Mouse (Mus musculus): ENCODE results near the gene Dusp6.

Gene Dusp6

DNA sequence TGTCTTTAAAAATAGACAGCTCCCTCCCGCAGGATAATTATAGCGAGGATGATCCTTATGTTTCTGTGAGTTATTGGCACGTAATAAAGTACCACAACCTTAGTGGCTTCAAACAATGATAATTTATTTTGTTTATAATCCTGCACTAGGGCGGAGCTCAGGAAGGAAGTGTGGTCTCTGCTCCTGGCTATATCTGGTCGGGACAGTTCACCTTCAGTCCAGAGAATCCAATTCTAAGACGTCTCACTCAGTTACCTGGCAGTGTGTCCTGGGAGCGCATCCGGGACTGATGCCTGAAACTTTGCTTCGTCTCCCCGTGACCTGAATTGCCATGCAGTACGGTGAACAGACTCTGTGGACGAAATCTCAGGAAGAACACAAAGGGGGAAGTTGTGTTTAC, 10.0 kb downstream of the Dusp6 start:
- ATAC-seq (ENCODE audit: low TSS enrichment): no peak

DNA sequence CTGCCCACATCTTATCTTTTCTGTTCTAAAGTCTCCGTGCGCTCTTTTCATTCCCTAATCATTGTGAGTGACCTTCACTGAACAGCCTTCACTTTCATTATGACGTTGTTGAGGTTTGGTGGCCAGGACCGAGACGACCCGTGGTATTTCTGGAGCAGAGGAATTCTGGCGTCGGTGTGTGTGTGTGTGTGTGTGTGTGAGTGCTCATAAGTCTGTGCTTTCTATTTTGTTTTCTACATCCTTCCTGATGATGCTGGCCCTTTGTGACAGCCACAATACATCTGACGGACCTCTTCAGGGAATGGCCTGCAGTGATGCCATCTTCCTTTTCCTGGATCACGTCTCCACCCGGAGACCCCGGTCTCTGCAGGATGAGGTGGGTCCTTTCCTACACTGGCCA, 11.6 kb downstream of the Dusp6 start:
- ATAC-seq (ENCODE audit: low TSS enrichment): no peak

DNA sequence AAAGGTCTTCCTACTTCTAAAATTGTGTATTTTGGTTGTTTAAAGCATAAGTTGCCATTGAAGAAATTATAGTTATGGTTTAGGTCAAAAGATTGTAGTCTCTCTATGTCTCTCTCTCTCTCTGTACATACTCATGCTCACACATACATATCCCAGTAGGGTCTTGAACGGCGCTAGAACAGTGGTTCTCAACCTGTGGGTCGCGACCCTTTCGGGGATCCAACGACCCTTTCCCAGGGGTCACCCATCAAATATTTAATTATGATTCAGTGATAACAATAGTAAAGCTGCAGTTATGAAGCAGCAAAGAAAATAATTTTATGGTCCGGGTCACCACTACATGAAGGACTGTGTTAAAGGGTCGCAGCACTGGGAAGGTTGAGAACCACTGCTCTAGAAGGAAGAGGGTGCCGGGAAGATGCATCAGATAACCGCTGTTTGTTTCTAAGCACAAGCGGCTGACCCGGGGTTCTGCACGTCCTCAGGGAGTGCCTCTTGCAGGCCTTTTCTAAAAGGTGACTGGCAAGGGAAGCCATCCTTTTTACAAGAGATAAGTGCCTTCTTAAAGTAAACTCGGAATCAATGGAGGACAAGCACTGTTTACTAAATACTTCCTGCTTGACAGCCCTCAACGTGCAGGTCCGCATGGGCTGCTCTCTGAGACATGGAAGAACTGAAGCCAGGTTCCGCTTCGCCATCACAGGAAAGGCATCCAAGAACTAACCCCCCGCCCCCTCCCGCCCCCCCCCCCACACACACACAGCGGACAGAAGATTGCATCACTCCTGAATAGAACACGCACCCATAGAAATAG, 16.2 kb downstream of the Dusp6 start:
- ATAC-seq (ENCODE audit: low TSS enrichment): no peak

DNA sequence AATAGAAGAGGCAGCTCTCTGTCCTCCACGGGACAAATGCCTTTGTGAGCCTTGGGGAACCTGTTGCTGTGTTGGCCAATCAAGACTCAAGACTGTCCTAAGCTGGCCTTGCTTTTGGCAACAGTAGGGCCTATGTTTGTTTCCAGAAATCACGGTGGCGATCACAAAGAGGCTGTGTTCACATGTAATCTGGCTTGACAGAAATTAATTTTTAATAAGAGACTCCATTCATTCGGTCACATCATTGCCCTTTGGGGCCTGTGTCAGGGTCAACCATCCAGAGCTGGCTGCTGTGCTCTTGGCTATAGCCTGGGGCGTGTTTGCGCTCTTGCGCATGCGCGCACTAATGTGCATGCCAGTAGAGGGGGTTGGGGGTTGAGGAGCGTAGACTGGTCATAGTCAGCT, 21.0 kb downstream of the Dusp6 start:
- ATAC-seq (ENCODE audit: low TSS enrichment): no peak

DNA sequence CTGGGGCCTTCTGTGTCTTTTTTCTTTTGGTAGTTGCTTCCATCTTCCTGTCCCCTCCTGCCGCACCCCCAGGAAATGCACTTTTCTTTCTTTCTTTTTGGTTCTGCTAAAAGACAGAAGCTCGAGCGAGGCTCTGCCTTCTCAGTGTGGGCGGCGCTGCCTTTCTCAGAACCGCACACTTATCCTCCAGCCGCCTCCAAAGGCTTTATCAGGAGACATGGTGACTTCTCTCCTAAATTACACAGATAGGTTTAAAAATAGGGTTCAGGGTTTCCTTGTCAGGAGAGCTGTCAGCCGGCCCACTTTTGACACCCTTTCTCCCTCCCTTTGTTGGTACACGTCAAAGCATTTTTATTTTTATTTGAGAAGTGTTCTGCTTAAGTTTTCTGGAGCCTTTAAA, 21.9 kb downstream of the Dusp6 start:
- ATAC-seq (ENCODE audit: low TSS enrichment): peak; percentile 87

DNA sequence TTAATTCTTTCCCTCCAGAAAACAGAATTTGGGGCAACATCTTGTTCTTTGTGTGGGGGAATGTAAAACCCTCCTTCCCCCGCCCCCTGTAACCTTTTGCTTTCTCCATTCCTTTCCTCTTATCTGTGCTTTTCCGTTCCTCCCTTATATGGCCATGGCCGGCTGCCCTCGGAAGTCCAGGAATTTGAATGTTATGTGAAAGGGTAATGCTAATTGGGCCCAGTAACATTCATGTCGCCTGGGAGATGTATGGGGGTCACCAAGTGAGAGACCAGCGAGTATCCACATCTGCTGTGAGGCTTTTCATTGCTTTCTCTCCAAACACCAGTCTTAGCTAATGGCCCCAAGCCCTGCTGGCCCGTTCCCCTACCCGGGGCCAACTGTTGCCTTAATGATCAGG, 22.7 kb downstream of the Dusp6 start:
- no peak for ATAC-seq (ENCODE audit: low TSS enrichment)

DNA sequence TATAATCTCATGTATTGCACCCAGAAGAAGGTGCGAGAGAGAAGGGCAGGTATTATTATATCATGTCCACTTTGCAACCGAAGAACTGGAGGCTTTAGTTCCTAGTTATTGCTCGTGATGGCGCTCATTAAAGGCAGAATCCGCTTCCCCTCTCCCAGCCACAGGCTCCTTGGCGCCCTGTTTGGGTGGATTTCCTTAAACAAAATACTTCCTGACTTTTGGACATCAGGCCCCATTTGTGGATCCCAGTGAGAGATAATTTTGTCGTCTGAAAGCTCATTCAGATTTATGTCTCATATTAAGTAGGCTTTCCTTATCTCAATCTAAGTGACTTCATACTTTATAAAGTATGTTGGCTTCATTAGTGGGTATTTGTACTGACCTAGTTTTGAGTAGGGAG, 23.2 kb downstream of the Dusp6 start:
- no peak for ATAC-seq (ENCODE audit: low TSS enrichment)

DNA sequence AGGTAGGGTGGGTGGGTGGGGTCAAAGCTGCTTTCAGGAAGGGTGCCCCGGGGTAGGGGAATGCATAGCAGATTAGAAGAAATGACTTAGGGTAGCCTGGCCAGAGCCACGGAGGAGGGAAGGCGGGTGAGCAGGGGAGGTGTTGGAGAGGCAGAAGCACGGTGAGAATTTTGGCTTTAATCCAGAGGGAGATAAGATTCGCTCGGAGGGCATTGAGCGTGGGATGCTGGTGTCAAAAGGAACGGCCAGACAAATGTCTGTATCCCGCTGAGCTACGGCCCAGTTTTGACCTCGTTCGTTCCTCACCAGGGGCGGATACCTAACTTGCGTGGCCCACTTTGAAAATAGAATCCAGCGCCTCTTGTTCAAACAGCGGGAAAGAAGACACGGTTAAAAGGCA, 23.8 kb downstream of the Dusp6 start:
- ATAC-seq (ENCODE audit: low TSS enrichment): no peak

DNA sequence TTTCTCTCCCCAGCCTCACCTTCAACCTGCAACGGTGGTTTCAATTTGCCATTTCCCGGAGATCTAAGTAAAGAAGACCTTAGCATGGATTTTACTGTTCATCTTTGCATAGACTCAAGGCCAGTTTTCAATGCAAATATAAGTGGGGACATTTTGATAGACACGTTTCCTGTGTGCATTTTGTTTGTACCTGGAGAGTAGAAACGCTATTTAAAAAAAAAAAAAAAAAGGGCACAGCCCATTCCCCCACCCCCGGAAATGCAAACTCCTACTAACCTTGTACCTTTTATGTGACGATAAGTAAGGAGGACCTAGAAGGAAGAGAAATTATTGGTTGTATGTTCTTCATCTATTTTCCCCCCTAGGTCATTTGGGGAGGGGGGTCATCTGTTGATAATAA, 24.2 kb downstream of the Dusp6 start:
- no peak for ATAC-seq (ENCODE audit: low TSS enrichment)

DNA sequence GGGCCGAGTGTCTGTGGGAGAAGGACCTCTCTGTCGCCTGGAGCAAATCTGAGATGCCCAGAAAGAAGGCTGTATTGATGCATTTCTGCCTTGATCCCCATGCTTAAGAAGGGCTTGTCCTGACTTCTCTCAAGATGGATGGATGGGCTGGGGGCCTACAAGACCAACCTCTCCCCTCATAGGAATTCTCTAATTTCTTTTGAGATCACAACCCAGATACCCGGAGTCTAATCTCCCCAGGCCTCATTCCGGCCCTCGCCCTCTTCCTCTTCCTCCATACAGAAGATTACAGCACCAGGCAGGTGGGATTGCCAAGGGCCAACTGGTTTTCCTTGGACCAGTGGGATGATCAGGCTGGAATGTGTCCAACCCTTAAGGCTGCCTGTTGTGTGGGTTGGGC, 26.1 kb downstream of the Dusp6 start:
- ATAC-seq (ENCODE audit: low TSS enrichment): no peak

DNA sequence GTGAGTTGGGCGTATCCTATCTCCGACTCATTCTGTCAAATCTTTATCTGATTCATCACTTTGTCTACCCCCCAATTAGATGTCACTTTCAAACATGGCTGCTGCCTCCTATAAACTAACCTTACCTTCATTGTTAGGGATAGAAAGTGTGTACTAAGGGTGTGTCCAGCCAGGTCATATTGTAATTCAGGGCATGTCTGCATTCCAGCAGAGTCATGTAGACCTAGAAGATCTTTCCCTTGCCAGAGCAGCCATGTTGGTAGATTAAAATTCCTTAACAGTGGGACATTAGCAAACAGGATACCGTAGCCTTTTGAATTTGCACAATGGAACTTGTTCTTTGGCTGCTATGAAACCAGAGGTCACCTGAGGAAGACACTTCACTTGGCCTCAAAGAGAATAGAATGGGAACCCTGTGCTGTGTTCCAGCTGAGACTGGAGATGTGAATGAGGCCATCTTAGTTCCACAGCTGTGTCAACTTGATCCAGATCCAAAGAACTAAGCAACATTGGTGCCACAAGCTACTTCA, 30.1 kb downstream of the Dusp6 start:
- no peak for ATAC-seq (ENCODE audit: low TSS enrichment)

DNA sequence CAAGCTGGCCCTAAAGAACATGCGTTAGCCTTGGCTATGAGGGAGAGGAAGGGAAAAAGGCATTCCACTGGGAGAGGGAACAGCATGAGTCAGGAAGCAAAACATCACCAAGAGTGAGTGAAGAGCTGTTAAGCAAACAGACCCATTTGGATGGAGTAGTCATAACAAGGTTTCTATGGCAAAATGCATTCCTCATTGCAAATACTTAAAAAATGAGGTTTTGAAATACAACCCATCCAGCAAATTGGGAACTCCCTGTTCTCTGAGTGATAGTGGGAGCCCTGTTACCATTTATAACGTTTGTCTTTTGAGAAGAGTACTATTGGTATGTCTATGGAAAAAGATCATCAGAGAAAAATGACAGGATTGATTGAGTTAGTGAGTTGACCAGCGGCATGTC, 34.7 kb downstream of the Dusp6 start:
- ATAC-seq (ENCODE audit: low TSS enrichment): no peak; the same call in 1 of the 2 replicates

DNA sequence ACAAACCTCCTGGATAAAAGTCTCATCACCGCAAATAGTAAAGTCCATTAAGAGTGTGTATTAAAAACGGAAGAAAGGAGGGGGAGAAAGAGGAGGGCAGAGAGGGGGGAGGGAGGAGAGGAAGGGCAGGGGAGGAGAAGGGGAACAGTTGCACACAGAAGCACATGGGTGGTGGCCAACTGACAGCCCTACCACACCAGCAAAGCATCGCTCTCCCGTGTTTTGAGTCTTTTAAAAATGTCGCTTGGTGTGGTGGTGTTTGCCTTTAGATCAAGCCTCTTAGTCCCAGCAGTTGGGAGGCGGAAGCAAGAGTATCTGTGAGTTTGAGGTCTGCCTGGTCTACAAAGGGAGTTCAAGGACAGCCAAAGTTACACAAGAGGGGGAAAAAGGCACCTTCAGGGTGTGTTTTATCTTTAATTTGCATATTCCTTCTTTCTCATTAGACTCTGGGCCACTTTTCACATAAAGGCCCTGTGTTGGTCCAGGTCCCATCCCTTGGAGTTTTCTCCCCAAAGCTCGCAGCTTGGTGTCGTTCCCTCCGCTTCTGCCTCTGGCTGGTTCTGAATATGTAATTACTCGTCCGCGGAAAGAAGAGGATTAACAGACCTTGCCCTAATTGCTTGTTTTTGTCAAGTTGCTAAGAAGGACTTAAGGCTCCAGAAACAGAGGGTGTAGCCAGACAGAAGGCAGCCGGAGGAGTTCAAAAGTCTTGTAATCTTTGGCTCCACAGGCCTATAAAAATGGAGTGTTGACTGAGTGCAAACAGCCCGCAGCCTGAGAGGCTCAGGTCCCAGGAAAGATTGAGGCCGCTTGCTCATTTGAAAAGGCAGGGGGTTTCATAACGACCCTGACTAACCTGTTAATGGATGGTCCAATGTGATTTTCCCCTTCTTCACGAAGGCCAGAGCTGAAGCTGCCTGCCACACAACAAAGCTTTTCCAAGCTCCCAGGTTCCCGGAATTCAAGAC, 35.6 kb downstream of the Dusp6 start:
- no peak for ATAC-seq (ENCODE audit: low TSS enrichment)

DNA sequence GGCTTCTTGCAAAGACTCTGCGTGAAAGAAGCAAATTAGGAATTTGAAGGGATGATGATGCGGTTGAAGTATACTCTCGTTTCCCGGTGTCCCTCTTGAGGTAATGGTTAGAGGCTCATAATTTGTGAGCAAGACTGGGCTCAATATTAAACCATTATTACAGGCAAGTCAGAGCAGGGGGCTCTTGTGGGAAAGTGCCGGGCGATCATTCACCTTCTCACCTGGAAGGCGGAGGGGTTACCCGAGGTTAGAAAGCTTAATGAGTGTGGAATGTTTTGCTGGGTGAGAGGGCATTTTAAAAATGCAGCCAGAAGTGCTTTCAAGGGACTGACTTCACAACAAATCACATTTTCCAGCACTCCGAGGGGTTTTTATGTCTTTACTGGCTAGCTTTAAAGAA, 36.3 kb downstream of the Dusp6 start:
- no peak for ATAC-seq (ENCODE audit: low TSS enrichment)

DNA sequence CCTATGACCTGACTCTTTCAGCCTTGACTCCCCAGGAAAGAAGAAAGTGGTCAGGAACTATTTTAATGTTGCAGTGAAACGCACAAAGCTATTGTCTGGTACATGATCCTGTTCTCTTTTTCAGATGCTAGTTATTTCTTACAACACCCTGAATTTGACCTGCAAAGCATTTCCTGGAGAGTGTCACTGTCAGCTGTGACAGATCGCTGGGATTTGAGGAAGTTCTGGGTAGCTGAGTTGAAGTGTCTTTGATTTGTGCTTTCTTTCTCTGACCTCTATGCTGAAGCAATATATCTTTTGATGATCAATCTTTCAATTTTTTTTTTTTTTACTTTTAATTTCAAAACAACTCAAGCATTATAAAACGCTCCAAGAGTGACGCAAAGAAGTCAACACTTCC, 39.0 kb downstream of the Dusp6 start:
- ATAC-seq (ENCODE audit: low TSS enrichment): no peak

DNA sequence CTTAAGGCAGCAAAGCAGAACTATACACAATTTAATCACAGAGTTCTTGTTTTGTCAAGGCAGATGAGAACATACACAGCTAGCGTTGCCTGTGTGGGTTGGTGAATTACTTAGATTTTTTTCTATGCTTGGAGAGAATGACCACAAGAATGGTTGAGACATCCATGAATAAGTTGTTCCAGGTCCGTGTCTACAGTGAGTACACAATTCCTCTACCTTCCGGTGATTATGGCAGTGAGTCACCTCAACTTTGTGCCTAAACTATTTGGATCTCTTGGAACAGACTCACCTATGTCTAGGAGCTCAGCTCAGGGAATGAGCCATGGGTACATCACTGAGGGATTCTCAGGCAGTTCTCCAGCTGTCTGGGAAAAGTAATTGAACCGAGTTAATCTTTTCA, 45.8 kb downstream of the Dusp6 start:
- ATAC-seq (ENCODE audit: low TSS enrichment): no peak

DNA sequence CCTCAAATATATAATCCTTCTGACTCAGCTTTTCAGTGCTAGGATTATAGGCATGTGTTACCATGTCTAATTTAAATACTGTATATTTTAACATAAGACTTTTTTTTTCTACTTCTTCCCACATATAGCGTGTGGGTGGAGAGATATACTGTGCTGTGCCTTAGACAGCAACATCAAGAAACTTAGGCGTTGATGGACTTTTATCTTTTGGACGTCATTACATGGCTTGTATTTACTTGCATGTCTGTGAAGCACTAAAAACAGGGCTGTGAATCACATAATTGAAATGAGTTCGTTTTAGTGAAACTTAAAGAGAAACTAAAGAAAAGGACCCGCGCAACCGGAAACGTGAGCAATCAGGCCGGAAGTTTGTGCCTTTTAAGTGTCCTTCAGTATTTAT, 46.6 kb downstream of the Dusp6 start:
- peak; percentile 68 for ATAC-seq (ENCODE audit: low TSS enrichment)

DNA sequence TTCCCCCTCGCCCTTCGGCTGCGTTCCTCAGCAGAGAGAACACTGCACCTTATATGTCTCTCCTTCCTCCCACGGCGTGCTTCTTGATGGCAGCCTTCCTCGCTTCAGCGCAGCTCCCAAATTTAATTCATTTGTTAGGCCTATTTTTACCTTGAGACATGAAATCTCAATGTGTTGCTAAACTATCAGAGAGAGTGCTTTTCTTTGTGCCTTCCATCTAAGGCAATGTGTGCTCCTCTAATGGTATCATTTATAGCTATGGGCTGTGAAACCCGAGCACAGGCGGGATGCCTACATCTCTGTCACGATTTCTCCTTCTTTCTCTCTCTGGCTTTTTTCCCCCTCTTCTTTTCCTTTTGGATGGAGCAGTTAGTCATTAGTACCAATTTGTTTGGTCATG, 47.2 kb downstream of the Dusp6 start:
- peak; percentile 90 for ATAC-seq (ENCODE audit: low TSS enrichment)

DNA sequence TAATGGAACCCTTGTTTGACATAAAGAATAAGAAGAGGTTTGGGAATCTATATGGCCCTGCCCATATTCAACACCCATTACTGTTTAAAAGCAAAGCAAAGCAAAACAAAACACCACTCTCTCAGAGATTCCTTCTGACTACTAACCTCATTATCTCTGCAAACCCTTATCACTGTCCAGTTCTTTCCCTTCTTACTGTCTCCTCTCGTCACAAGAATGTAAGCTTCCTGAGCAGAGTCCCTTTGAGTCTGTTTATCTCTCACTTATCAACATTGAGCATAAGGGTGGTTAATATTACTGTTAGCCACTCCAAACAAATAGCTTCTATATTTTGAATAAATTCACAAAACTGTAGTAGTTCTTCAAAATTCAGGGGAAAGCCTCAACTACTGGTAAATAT, 48.9 kb downstream of the Dusp6 start:
- no peak for ATAC-seq (ENCODE audit: low TSS enrichment)

DNA sequence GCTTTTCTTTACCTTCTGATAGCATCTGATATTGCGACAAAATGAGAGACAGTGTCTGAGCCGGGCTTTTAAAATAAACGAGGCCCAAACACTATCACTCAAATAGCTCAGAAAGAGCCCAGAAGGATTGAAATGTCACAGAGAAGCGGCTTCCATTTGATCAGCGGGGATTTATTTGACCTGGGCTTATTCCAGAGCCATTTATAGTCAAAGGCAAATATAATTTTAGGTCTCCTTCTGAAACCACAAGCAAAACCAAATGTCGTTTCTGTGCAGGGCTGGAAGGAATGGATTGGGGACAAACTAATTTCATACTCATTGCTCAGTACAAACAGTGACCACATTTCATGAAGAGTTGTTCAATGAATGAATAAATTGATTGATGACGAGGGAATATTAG, 51.3 kb downstream of the Dusp6 start:
- no peak for ATAC-seq (ENCODE audit: low TSS enrichment)

DNA sequence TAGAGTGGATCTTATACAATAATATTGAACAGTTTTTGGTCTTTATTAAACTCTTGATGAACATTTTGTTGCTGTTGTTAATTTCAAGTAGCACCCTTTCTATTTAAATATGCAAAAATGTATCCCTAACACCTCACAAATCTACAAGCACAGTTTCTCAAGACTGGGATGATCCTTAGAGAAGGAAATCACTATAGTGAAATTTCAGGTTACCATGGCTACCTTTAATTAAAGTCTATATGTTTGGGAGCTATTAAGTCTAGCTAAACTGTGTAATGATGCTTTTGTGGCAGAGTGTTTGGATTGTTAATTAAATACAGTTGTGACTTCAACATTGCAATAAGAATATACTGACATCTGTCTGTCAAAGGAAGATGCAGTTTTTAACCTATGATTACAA, 54.0 kb downstream of the Dusp6 start:
- ATAC-seq (ENCODE audit: low TSS enrichment): no peak

Data from frontal cortex, adult (tissue).